Mouse (Mus musculus) midbrain, embryonic 12.5 days (tissue): ENCODE data around the gene Lcn2. TPM values are rescaled to one million over a fixed set of nuclear protein-coding genes. Genes with fewer than 3 reads are reported as not detected.

ENCODE experiments used
- ATAC-seq: fragments of 200-750 bp; cut with Nextera tagmentation; 2 replicates; pipeline ENCODE4 v1.8.0; 2017; ENCODE audit warnings: low read depth, moderate TSS enrichment, moderate library complexity; ENCODE audit not compliant: low FRiP score
- H3K27ac ChIP-seq: fragments of 300-500 bp; sonication (generic); replicated peaks from 2 replicates; pipeline ENCODE4 v1.5.1; 2016; ENCODE audit warnings: mild to moderate bottlenecking
- H3K27me3 ChIP-seq: fragments of 300-500 bp; sonication (generic); 2 replicates; pipeline ENCODE4 v1.6.1; 2016; ENCODE audit warnings: mild to moderate bottlenecking
- H3K36me3 ChIP-seq: fragments of 300-500 bp; sonication (generic); 2 replicates; pipeline ENCODE4 v1.6.1; 2016
- H3K4me1 ChIP-seq: fragments of 300-500 bp; sonication (generic); 2 replicates; pipeline ENCODE4 v1.6.1; 2016
- H3K4me2 ChIP-seq: fragments of 300-500 bp; sonication (generic); replicated peaks from 2 replicates; pipeline ENCODE4 v1.6.1; 2016; ENCODE audit warnings: mild to moderate bottlenecking, moderate library complexity
- H3K4me3 ChIP-seq: fragments of 300-500 bp; sonication (generic); 2 replicates; pipeline ENCODE4 v1.5.1; 2016; ENCODE audit warnings: mild to moderate bottlenecking
- H3K9ac ChIP-seq: fragments of 300-500 bp; sonication (generic); replicated peaks from 2 replicates; pipeline ENCODE4 v1.6.1; 2016; ENCODE audit warnings: mild to moderate bottlenecking, moderate library complexity
- H3K9me3 ChIP-seq: fragments of 300-500 bp; sonication (generic); 2 replicates; pipeline ENCODE4 v1.6.1; 2016; ENCODE audit warnings: mild to moderate bottlenecking
- WGBS: fragments of 180-500 bp; shearing (Covaris S2); methylation state at CpG from one replicate; pipeline ENCODE4 v1.1.7; 2016; 5-methylcytosine and 5-hydroxymethylcytosine counted together
- polyA plus RNA-seq: library from polyadenylated mRNA; unstranded; fragments of >200 nt; fragmentation: Nextera tagmentation; extraction: Ambion mirVana; gene quantifications from 2 replicates; pipeline ENCODE4 v1.2.1, GENCODE M21; 2016

Lcn2 gene
- polyA plus RNA-seq, 1 experiment from 2014 or later = 0.60 TPM

GRCm38 (mm10) chr2:32423481-32424331 is 35.7 kb upstream of the Lcn2 start:
- no peaks in the 10 kb centered on the region for H3K27me3 ChIP-seq
- peak overlapping the region; percentile 79 for H3K27ac ChIP-seq
- H3K36me3 ChIP-seq = peaks cover 35% of the 10 kb centered on the region
- peak; percentile 81 for ATAC-seq
- H3K4me3 ChIP-seq = peak overlapping the region; percentile 39
- 3% methylated on average over 14 of the region's 14 CpGs for WGBS
- H3K9me3 ChIP-seq = no peaks in the 10 kb centered on the region
- peak overlapping the region; percentile 67 for H3K4me2 ChIP-seq
- H3K4me1 ChIP-seq = peaks cover 41% of the 10 kb centered on the region
- H3K9ac ChIP-seq = peak overlapping the region; percentile 49

GRCm38 (mm10) chr2:32421851-32422251 is 33.8 kb upstream of the Lcn2 start:
- H3K27ac ChIP-seq = no peak overlapping the region
- no peaks in the 10 kb centered on the region for H3K27me3 ChIP-seq
- H3K4me3 ChIP-seq = no peak overlapping the region
- H3K4me1 ChIP-seq = peaks cover 27% of the 10 kb centered on the region
- WGBS = 98% methylated on average over 6 of the region's 6 CpGs
- no peak overlapping the region for H3K9ac ChIP-seq
- ATAC-seq = no peak
- no peak overlapping the region for H3K4me2 ChIP-seq
- H3K36me3 ChIP-seq = peaks cover 53% of the 10 kb centered on the region
- H3K9me3 ChIP-seq = no peaks in the 10 kb centered on the region

- Histone ChIP-seq H3K9me3 (no peaks in the 10 kb centered on the region), H3K27ac (no peak overlapping the region), H3K9ac (no peak overlapping the region), H3K4me1 (peaks cover 27% of the 10 kb centered on the region), H3K36me3 (peaks cover 60% of the 10 kb centered on the region), H3K4me2 (no peak overlapping the region), H3K4me3 (no peak overlapping the region), H3K27me3 (no peaks in the 10 kb centered on the region)
- WGBS = 85% methylated on average over 6 of the region's 6 CpGs
- no peak for ATAC-seq
These were observed 32.6 kb upstream of the Lcn2 start for GRCm38 (mm10) chr2:32420647-32421046.

- Histone ChIP-seq H3K4me2 (no peak overlapping the region), H3K9ac (no peak overlapping the region), H3K27ac (no peak overlapping the region), H3K27me3 (no peaks in the 10 kb centered on the region), H3K36me3 (peaks cover 65% of the 10 kb centered on the region), H3K4me1 (peaks cover 22% of the 10 kb centered on the region), H3K4me3 (no peak overlapping the region), H3K9me3 (no peaks in the 10 kb centered on the region)
- WGBS = 92% methylated on average over 12 of the region's 12 CpGs
- no peak for ATAC-seq
These were observed 32.1 kb upstream of the Lcn2 start for GRCm38 (mm10) chr2:32420066-32420608.

GRCm38 (mm10) chr2:32419359-32419758 is 31.3 kb upstream of the Lcn2 start:
- no peak for ATAC-seq
- H3K9me3 ChIP-seq = no peaks in the 10 kb centered on the region
- H3K27ac ChIP-seq = no peak overlapping the region
- no peak overlapping the region for H3K9ac ChIP-seq
- 96% methylated on average over 3 of the region's 3 CpGs for WGBS
- H3K27me3 ChIP-seq = no peaks in the 10 kb centered on the region
- no peak overlapping the region for H3K4me2 ChIP-seq
- peaks cover 15% of the 10 kb centered on the region for H3K4me1 ChIP-seq
- no peak overlapping the region for H3K4me3 ChIP-seq
- peaks cover 73% of the 10 kb centered on the region for H3K36me3 ChIP-seq

GRCm38 (mm10) chr2:32418430-32419151 is 30.5 kb upstream of the Lcn2 start:
- Histone ChIP-seq H3K36me3 (peaks cover 75% of the 10 kb centered on the region), H3K4me3 (no peak overlapping the region), H3K4me2 (no peak overlapping the region), H3K27ac (no peak overlapping the region), H3K9me3 (no peaks in the 10 kb centered on the region), H3K27me3 (no peaks in the 10 kb centered on the region), H3K9ac (no peak overlapping the region), H3K4me1 (peaks cover 7% of the 10 kb centered on the region)
- ATAC-seq = no peak
- 86% methylated on average over 12 of the region's 12 CpGs for WGBS

- Histone ChIP-seq H3K9ac (no peak overlapping the region), H3K4me1 (no peaks in the 10 kb centered on the region), H3K27ac (no peak overlapping the region), H3K36me3 (peaks cover 75% of the 10 kb centered on the region), H3K27me3 (no peaks in the 10 kb centered on the region), H3K9me3 (no peaks in the 10 kb centered on the region), H3K4me3 (no peak overlapping the region), H3K4me2 (no peak overlapping the region)
- WGBS = 89% methylated on average over 8 of the region's 8 CpGs
- no peak for ATAC-seq
These were observed 29.4 kb upstream of the Lcn2 start for GRCm38 (mm10) chr2:32417486-32417885.

GRCm38 (mm10) chr2:32416556-32416955 is 28.5 kb upstream of the Lcn2 start:
- H3K4me2 ChIP-seq = no peak overlapping the region
- no peak overlapping the region for H3K27ac ChIP-seq
- no peaks in the 10 kb centered on the region for H3K27me3 ChIP-seq
- no peaks in the 10 kb centered on the region for H3K9me3 ChIP-seq
- WGBS = 91% methylated on average over 2 of the region's 2 CpGs
- H3K4me1 ChIP-seq = no peaks in the 10 kb centered on the region
- H3K9ac ChIP-seq = no peak overlapping the region
- ATAC-seq = no peak
- peaks cover 74% of the 10 kb centered on the region for H3K36me3 ChIP-seq
- no peak overlapping the region for H3K4me3 ChIP-seq

- no peak overlapping the region for H3K9ac ChIP-seq
- no peaks in the 10 kb centered on the region for H3K9me3 ChIP-seq
- H3K27me3 ChIP-seq = no peaks in the 10 kb centered on the region
- peaks cover 67% of the 10 kb centered on the region for H3K36me3 ChIP-seq
- no peak overlapping the region for H3K4me2 ChIP-seq
- no peak overlapping the region for H3K27ac ChIP-seq
- H3K4me1 ChIP-seq = no peaks in the 10 kb centered on the region
- ATAC-seq = no peak
- H3K4me3 ChIP-seq = no peak overlapping the region
- WGBS = 94% methylated on average over 12 of the region's 12 CpGs
These were observed 27.7 kb upstream of the Lcn2 start for GRCm38 (mm10) chr2:32415801-32416200.

- H3K36me3 ChIP-seq = peaks cover 48% of the 10 kb centered on the region
- H3K9ac ChIP-seq = no peak overlapping the region
- no peaks in the 10 kb centered on the region for H3K4me1 ChIP-seq
- no peak overlapping the region for H3K4me2 ChIP-seq
- no peaks in the 10 kb centered on the region for H3K27me3 ChIP-seq
- H3K9me3 ChIP-seq = no peaks in the 10 kb centered on the region
- WGBS = 77% methylated on average over 5 of the region's 5 CpGs
- H3K27ac ChIP-seq = no peak overlapping the region
- H3K4me3 ChIP-seq = no peak overlapping the region
- ATAC-seq = no peak
These were observed 25.9 kb upstream of the Lcn2 start for GRCm38 (mm10) chr2:32413936-32414335.

- H3K9me3 ChIP-seq = no peaks in the 10 kb centered on the region
- no peaks in the 10 kb centered on the region for H3K4me1 ChIP-seq
- ATAC-seq = no peak
- no peaks in the 10 kb centered on the region for H3K27me3 ChIP-seq
- H3K9ac ChIP-seq = no peak overlapping the region
- 90% methylated on average over 6 of the region's 6 CpGs for WGBS
- H3K4me2 ChIP-seq = no peak overlapping the region
- H3K36me3 ChIP-seq = peaks cover 38% of the 10 kb centered on the region
- no peak overlapping the region for H3K4me3 ChIP-seq
- no peak overlapping the region for H3K27ac ChIP-seq
These were observed 24.9 kb upstream of the Lcn2 start for GRCm38 (mm10) chr2:32412742-32413531.
